Mouse (Mus musculus) midbrain, embryonic 13.5 days (tissue): ENCODE results near the gene Rin2. TPM values are rescaled to one million over a fixed set of nuclear protein-coding genes. Genes with fewer than 3 reads are reported as not detected.

Experiments
- ATAC-seq: fragments of 200-750 bp; cut with Nextera tagmentation; 2 replicates; pipeline ENCODE4 v1.8.0; 2017; ENCODE audit warnings: mild to moderate bottlenecking, moderate TSS enrichment, moderate library complexity
- H3K27ac ChIP-seq: fragments of 300-500 bp; sonication (generic); 2 replicates; pipeline ENCODE4 v1.5.1; 2015; ENCODE audit warnings: inconsistent platforms, mild to moderate bottlenecking, moderate library complexity
- H3K27me3 ChIP-seq: fragments of 300-500 bp; sonication (generic); 2 replicates; pipeline ENCODE4 v1.6.1; 2015; ENCODE audit warnings: mild to moderate bottlenecking, inconsistent platforms
- H3K36me3 ChIP-seq: fragments of 300-500 bp; sonication (generic); 2 replicates; pipeline ENCODE4 v1.6.1; 2015; ENCODE audit warnings: mild to moderate bottlenecking, inconsistent platforms
- H3K4me1 ChIP-seq: fragments of 300-500 bp; sonication (generic); replicated peaks from 2 replicates; pipeline ENCODE4 v1.6.1; 2015; ENCODE audit warnings: inconsistent platforms
- H3K4me2 ChIP-seq: fragments of 300-500 bp; sonication (generic); replicated peaks from 2 replicates; pipeline ENCODE4 v1.6.1; 2015; ENCODE audit warnings: moderate library complexity, mild to moderate bottlenecking, inconsistent platforms
- H3K4me3 ChIP-seq: fragments of 300-500 bp; sonication (generic); replicated peaks from 2 replicates; pipeline ENCODE4 v1.5.1; 2015; ENCODE audit warnings: mild to moderate bottlenecking, inconsistent platforms
- H3K9ac ChIP-seq: fragments of 300-500 bp; sonication (generic); replicated peaks from 2 replicates; pipeline ENCODE4 v1.6.1; 2015; ENCODE audit warnings: mild to moderate bottlenecking, inconsistent platforms
- H3K9me3 ChIP-seq: fragments of 300-500 bp; sonication (generic); 2 replicates; pipeline ENCODE4 v1.6.1; 2016; ENCODE audit warnings: mild to moderate bottlenecking, inconsistent platforms
- WGBS: fragments of 180-500 bp; shearing (Covaris S2); methylation state at CpG from one replicate; pipeline ENCODE4 v1.1.7; 2015; 5-methylcytosine and 5-hydroxymethylcytosine counted together
- polyA plus RNA-seq: library from polyadenylated mRNA; unstranded; fragments of >200 nt; fragmentation: Nextera tagmentation; extraction: Ambion mirVana; gene quantifications from 2 replicates; pipeline ENCODE4 v1.2.1, GENCODE M21; 2015

The Rin2 gene
- polyA plus RNA-seq, 1 experiment from 2014 or later, result 12.8 TPM

DNA sequence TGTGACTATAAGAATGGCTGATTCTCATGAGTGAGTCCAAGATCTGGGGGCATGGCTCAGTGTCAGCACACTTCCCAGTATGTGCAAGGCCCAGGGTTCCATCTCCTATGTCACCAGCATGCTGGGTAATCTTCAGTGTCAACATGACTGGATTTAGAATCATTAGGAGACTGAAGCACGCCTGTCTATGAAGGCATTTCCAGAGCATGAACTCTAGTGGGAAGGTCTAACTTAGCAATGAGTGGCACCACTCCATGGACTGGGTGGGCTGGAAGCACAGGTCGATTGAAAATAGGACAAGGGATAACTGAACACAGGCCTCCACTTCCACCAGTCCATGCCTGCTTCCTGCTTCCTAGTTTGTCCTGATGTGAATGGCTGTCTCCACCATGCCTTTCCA is 127.6 kb downstream of the Rin2 start:
- Histone ChIP-seq H3K4me2 (no peak overlapping the region), H3K27ac (no peak overlapping the region), H3K9me3 (peaks cover 3% of the 10 kb centered on the region; the same call in 1 of the 2 replicates), H3K36me3 (no peaks in the 10 kb centered on the region), H3K4me3 (no peak overlapping the region), H3K27me3 (no peaks in the 10 kb centered on the region), H3K9ac (no peak overlapping the region), H3K4me1 (no peaks in the 10 kb centered on the region)
- 91% methylated on average over 2 of the region's 2 CpGs for WGBS
- no peak for ATAC-seq

DNA sequence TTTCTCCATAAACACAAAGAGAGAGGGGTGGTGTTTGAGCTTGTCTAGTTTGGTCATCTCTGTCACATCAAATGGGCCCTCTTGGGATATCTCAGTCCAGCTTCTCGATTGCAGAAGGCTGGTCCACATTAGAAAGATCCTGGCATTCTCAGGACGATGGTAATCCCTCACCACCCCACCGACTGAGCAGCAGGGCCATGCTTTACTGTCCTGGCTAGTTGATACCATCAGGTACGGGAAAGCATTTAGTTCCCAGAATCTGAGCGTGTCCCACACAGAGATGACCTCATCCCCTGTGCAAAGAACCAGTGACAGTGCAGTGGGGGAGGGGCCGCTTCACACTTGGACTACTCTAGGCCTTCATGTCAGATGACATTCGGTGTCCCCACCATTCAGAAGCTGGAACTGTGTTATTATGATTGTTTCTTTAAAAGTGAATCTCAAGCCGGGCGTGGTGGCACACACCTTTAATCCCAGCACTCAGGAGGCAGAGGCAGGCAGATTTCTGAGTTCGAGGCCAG is 128.9 kb downstream of the Rin2 start:
- no peak overlapping the region for H3K27ac ChIP-seq
- WGBS, result 90% methylated on average over 10 of the region's 10 CpGs
- peaks cover 3% of the 10 kb centered on the region; the same call in 1 of the 2 replicates for H3K9me3 ChIP-seq
- H3K36me3 ChIP-seq, result no peaks in the 10 kb centered on the region
- H3K4me3 ChIP-seq, result no peak overlapping the region
- H3K9ac ChIP-seq, result no peak overlapping the region
- no peaks in the 10 kb centered on the region for H3K27me3 ChIP-seq
- H3K4me2 ChIP-seq, result no peak overlapping the region
- no peak for ATAC-seq
- no peaks in the 10 kb centered on the region for H3K4me1 ChIP-seq

DNA sequence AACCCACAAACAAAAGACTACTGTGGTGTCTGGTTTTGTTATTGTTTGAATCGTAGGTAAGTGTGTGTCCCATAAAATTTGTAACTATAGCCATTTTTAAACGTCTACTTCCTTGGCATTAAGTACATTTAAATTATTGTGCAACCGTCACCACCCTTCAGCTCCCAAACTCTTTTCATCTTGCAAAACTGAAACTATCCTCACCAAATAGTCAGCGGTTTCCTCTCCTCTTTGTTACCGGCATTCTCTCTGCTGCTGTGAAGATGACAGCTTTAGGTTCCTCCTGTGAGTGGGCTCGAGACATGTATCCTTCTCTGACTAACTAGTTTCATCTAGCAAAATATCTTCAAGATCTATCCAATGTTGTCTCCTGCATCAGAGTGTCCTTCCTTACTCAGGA is 129.5 kb downstream of the Rin2 start:
- no peak overlapping the region for H3K27ac ChIP-seq
- no peak for ATAC-seq
- WGBS, result 96% methylated on average over 6 of the region's 6 CpGs
- no peaks in the 10 kb centered on the region for H3K36me3 ChIP-seq
- peaks cover 3% of the 10 kb centered on the region; the same call in 1 of the 2 replicates for H3K9me3 ChIP-seq
- no peak overlapping the region for H3K9ac ChIP-seq
- H3K27me3 ChIP-seq, result no peaks in the 10 kb centered on the region
- no peak overlapping the region for H3K4me2 ChIP-seq
- H3K4me3 ChIP-seq, result no peak overlapping the region
- no peaks in the 10 kb centered on the region for H3K4me1 ChIP-seq

DNA sequence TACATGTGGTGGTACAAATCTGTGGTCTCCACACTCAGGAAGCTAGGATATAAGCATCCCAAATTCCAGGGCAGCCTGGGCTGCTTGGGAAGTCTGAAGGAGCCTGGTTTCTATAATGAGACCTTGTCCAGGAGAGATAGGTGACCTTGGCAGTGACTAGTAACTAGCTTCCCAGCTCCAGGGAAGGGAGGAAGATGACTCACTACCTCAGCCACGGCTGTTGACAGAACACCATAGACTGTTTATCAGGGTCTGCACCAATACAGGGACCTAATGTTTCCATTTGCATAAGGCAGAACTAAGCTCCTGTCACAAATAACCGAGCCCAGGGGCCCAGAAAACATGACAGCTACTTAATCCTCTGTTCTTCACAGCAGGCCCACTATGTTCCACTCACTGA is 132.3 kb downstream of the Rin2 start:
- Histone ChIP-seq H3K4me1 (no peaks in the 10 kb centered on the region), H3K27ac (no peak overlapping the region), H3K9me3 (peaks cover 6% of the 10 kb centered on the region), H3K27me3 (no peaks in the 10 kb centered on the region), H3K4me3 (no peak overlapping the region), H3K36me3 (no peaks in the 10 kb centered on the region), H3K4me2 (no peak overlapping the region), H3K9ac (no peak overlapping the region)
- no peak for ATAC-seq
- 60% methylated on average over 2 of the region's 2 CpGs for WGBS

DNA sequence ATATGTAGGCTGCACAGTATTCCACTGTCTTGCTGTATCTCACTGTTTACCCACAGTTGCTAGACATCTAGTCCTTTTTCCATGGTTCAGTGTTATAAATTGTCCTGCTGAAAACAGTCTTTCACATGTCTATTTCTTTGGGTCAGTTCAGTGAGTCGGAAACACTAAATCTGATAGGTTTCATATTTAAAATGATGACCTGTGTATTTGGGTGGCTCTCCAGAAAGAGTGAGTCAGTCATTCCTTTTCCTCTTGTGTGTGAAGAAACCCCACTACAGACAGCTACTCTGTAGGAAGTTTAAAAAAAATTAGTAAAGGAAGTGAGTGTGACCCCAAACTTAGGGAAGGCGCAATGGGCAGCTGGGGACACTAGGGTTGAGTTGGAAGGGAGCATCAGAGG is 133.2 kb downstream of the Rin2 start:
- no peaks in the 10 kb centered on the region for H3K4me1 ChIP-seq
- H3K9ac ChIP-seq, result no peak overlapping the region
- H3K4me2 ChIP-seq, result no peak overlapping the region
- no peak overlapping the region for H3K4me3 ChIP-seq
- 97% methylated on average over 2 of the region's 2 CpGs for WGBS
- H3K36me3 ChIP-seq, result no peaks in the 10 kb centered on the region
- H3K27ac ChIP-seq, result no peak overlapping the region
- no peaks in the 10 kb centered on the region for H3K27me3 ChIP-seq
- H3K9me3 ChIP-seq, result peaks cover 6% of the 10 kb centered on the region
- ATAC-seq, result no peak

DNA sequence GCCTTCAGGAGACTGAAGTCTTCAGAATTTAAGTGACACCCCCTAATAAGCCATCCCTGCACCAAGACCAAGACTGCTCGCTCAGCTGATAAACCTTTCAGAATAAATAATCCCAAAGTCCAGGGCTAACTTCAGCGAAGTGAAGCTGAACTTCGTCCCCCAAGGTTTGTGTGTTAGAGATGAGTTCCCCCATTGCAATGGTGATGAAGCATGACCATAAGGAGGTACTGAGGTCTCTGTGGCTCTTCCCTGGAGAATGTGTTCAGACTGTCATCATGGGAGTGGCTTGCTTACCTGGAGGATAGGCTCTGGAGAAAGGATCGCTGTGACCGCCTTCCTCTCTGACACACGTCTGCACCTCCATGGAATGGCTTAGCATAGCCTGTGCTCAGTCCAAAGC is 133.7 kb downstream of the Rin2 start:
- WGBS, result 90% methylated on average over 6 of the region's 6 CpGs
- H3K27ac ChIP-seq, result no peak overlapping the region
- H3K4me1 ChIP-seq, result no peaks in the 10 kb centered on the region
- H3K36me3 ChIP-seq, result no peaks in the 10 kb centered on the region
- H3K4me2 ChIP-seq, result no peak overlapping the region
- H3K4me3 ChIP-seq, result no peak overlapping the region
- H3K27me3 ChIP-seq, result no peaks in the 10 kb centered on the region
- H3K9ac ChIP-seq, result no peak overlapping the region
- peaks cover 6% of the 10 kb centered on the region for H3K9me3 ChIP-seq
- ATAC-seq, result no peak

DNA sequence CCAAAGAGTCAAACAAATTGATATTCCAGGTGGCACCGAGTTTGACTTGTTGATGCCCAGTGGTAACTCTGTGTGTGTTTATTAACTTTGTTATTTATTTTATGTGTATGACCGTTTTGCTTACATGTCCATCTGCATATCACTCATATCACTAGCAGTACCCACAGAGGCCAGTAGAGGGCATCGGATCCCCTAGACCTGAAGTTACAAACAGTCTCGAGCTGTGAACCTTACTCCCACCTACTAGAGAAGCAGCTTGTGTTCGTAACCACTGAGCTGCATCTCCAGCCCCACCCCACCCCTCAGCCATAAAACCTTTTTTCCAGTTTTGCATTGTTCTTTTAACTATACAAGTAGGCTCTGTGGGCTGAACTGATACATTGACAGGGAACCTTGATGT is 135.7 kb downstream of the Rin2 start:
- H3K27me3 ChIP-seq, result no peaks in the 10 kb centered on the region
- no peak overlapping the region for H3K4me2 ChIP-seq
- ATAC-seq, result no peak
- no peak overlapping the region for H3K27ac ChIP-seq
- peaks cover 5% of the 10 kb centered on the region for H3K9me3 ChIP-seq
- no peak overlapping the region for H3K9ac ChIP-seq
- 48% methylated on average over 5 of the region's 5 CpGs for whole genome bisulfite sequencing
- H3K4me3 ChIP-seq, result no peak overlapping the region
- H3K36me3 ChIP-seq, result no peaks in the 10 kb centered on the region
- H3K4me1 ChIP-seq, result no peaks in the 10 kb centered on the region

DNA sequence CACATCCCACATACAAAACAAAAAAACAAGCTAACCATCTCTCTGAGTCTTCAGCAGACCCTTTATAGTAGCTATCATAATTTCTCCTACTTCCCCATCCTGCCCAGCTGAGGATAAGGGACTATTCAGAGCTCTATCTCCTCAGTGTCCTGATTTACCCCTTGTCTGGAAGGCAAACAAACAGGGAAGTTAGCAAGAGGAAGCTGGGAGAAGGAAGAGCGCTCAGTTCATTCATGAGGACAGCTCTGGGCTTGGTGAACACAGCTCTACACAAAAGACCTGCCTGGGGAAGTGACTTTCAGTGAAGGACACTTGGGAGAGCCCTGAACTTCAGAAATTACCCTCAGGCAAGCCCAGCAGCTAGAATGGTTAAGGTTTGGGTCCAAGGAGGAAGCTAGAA is 137.8 kb downstream of the Rin2 start:
- Histone ChIP-seq H3K27ac (no peak overlapping the region), H3K9ac (no peak overlapping the region), H3K27me3 (no peaks in the 10 kb centered on the region), H3K4me1 (no peaks in the 10 kb centered on the region), H3K9me3 (peaks cover 25% of the 10 kb centered on the region), H3K4me2 (no peak overlapping the region), H3K4me3 (no peak overlapping the region), H3K36me3 (no peaks in the 10 kb centered on the region)
- WGBS, result 92% methylated on average over 1 of the region's 1 CpGs
- no peak for ATAC-seq

DNA sequence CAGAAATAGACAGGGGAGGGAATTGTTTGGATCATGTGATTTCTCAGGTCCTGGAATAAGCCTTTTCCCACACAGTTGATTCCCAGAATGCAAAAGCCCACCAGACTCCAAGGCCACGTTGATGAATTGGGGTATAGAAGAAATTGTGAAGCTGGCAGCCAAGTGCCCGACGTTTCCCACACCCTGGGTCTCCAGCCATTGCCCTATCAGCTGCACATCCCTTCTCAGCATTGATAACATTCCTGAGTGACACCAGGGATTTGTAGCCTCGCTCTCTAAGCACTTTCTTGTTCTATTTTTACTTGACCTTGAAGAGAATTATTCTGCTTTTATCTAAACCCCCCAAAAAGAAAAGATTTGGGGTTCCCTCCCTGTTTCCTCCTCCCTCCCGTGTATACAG is 142.2 kb downstream of the Rin2 start:
- no peak overlapping the region for H3K4me3 ChIP-seq
- ATAC-seq, result no peak
- H3K36me3 ChIP-seq, result no peaks in the 10 kb centered on the region
- H3K4me1 ChIP-seq, result no peaks in the 10 kb centered on the region
- H3K27ac ChIP-seq, result no peak overlapping the region
- no peaks in the 10 kb centered on the region for H3K27me3 ChIP-seq
- H3K9me3 ChIP-seq, result peaks cover 22% of the 10 kb centered on the region
- no peak overlapping the region for H3K4me2 ChIP-seq
- H3K9ac ChIP-seq, result no peak overlapping the region
- WGBS, result 81% methylated on average over 5 of the region's 5 CpGs

DNA sequence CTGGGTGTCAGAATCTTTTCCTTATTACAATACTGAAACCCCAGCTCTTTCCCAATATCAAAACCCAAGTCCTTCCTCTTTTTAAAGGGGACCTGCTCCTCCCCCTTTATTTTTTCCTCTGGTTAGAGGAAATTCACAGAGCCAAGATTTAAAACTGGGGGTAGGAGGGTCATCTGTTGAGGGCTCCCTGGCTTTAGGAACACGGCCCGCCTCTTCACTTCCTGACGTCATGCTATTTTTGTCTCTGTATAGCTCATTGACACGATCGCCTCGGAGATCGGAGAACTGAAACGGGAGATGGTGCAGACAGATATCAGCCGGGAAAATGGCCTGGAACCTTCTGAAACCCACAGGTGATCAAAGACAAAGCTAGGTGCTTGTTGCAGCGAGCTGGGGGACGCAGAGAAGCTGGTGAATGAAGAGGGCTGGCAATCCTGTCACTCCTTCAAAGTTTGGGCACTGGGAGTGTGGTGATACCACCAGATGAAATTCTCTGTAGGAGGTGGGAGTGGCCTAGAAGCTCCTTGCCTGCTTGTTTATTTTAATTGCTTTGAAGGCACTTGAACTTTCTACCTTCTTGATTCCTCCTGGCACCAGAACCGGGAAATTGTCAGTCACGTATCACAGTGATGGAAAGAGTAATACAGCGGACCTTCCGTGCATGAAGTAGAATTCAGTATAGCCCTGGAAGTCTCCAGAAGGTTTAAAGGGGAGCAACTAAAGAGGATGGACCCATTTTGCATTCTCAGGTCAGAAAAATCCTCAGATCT is 147.2 kb downstream of the Rin2 start:
- H3K27ac ChIP-seq, result no peak overlapping the region
- H3K4me1 ChIP-seq, result no peaks in the 10 kb centered on the region
- H3K9me3 ChIP-seq, result peaks cover 5% of the 10 kb centered on the region; the same call in 1 of the 2 replicates
- 91% methylated on average over 15 of the region's 15 CpGs for WGBS
- ATAC-seq, result no peak
- no peaks in the 10 kb centered on the region for H3K36me3 ChIP-seq
- H3K4me2 ChIP-seq, result no peak overlapping the region
- no peaks in the 10 kb centered on the region for H3K27me3 ChIP-seq
- H3K4me3 ChIP-seq, result no peak overlapping the region
- no peak overlapping the region for H3K9ac ChIP-seq

DNA sequence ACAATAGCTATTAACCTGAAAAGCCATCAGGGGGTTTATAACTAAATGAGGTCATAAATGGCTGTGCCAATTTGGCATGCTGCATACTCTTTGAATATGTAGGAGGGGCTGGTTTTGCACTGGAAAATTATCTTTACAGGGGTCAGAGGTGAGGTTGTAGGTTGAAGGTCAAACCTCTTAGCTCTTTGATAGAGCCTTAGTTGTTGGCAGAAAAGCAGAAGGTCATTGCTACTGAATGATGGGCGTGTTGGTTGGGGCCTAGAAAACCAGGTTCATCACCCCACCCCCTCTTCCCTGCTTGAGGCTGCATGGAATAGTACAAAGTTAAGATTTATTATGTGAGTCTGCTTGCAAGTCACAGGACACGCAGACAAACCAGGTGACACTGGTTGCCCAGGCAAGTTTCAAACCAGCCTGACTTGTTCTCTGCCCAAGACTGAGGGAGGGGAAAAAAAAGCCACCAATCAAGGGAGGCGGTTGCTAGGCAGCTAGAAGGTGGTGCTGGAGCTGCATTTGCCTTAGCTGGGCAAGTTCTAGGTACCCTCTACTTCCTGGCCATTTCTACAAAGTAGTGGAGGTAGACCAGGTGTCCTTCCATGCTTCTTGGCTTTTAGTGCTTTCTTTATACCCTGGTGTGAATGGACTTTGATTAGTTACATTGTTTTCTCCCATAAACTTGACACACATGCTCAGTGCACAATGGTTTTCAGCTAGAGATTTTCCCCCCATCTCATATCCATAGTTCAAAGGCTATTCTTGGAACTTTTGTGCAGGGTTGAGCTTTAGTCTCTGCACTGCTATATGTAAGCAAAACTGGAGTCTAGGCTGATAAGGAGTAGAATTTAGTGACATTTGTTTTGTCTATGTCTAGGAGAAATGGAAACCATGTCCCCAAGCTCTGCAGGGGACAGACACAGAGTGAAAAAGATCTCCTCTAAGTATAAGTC is 148.0 kb downstream of the Rin2 start:
- no peak overlapping the region for H3K9ac ChIP-seq
- no peaks in the 10 kb centered on the region for H3K27me3 ChIP-seq
- no peaks in the 10 kb centered on the region for H3K36me3 ChIP-seq
- no peak overlapping the region for H3K27ac ChIP-seq
- H3K9me3 ChIP-seq, result no peaks in the 10 kb centered on the region
- no peak overlapping the region for H3K4me3 ChIP-seq
- no peaks in the 10 kb centered on the region for H3K4me1 ChIP-seq
- no peak overlapping the region for H3K4me2 ChIP-seq
- WGBS, result 87% methylated on average over 3 of the region's 3 CpGs
- no peak for ATAC-seq

DNA sequence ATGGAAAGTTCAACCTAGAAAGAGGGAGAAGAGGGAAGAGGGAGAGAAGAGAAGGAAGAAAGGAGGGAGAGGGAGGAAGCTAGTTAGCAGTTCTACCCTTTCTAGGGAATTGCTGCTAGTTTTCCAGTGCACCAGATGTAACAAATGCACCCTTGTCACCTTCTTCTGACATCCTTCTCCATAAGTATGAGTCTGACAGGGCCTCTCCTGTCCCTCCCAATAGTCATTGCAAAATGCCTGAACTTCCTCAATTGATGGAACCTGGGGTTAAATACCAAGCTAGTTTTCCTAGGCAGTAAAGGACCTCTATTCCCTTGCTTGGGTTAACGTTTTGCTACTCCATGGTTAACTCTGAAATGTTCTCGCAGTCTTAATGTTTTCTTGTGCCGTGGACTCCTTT is 149.7 kb downstream of the Rin2 start:
- Histone ChIP-seq H3K4me2 (no peak overlapping the region), H3K9me3 (no peaks in the 10 kb centered on the region), H3K4me1 (no peaks in the 10 kb centered on the region), H3K36me3 (no peaks in the 10 kb centered on the region), H3K9ac (no peak overlapping the region), H3K4me3 (no peak overlapping the region), H3K27ac (no peak overlapping the region), H3K27me3 (no peaks in the 10 kb centered on the region)
- ATAC-seq, result no peak
- WGBS, result 94% methylated on average over 3 of the region's 3 CpGs
